Mouse (Mus musculus) kidney, adult 2 months (tissue): Measurements from ENCODE around the gene Ttc7b. TPM values are rescaled to one million over a fixed set of nuclear protein-coding genes. Genes with fewer than 3 reads are reported as not detected.
A peak's percentile ranks its signal among the peaks of the same experiment; 100 is the strongest.

Source experiments
- DNase-seq: peaks from one replicate; pipeline ENCODE4 v3.0.0; 2021
- H3K27ac ChIP-seq: fragments of 200-500 bp; 2 replicates; pipeline ENCODE4 v1.5.1; 2012; ENCODE audit warnings: low read depth, low read length, control low read depth, inconsistent platforms; ENCODE audit not compliant: insufficient read depth
- H3K27me3 ChIP-seq: fragments of 200-500 bp; replicated peaks from 2 replicates; pipeline ENCODE4 v1.6.1; 2012; ENCODE audit warnings: mild to moderate bottlenecking, moderate library complexity, low read length, inconsistent platforms; ENCODE audit not compliant: control insufficient read depth, insufficient read depth
- H3K36me3 ChIP-seq: fragments of 200-500 bp; 2 replicates; pipeline ENCODE4 v1.6.1; 2012; ENCODE audit warnings: mild to moderate bottlenecking, moderate library complexity, low read length, inconsistent platforms; ENCODE audit not compliant: control insufficient read depth, insufficient read depth
- H3K4me1 ChIP-seq: fragments of 200-500 bp; 2 replicates; pipeline ENCODE4 v1.6.1; 2011; ENCODE audit warnings: low read length; ENCODE audit not compliant: control insufficient read depth, insufficient read depth
- H3K4me3 ChIP-seq: fragments of 200-500 bp; 2 replicates; pipeline ENCODE4 v1.5.1; 2011; ENCODE audit warnings: mild to moderate bottlenecking, low read depth, low read length, control low read depth; ENCODE audit not compliant: insufficient read depth
- CTCF ChIP-seq: fragments of 200-500 bp; conservative IDR thresholded peaks from 2 replicates; pipeline ENCODE4 v1.5.1; 2011; ENCODE audit warnings: low read depth, mild to moderate bottlenecking, control low read depth, low read length, moderate library complexity, mixed read lengths; ENCODE audit not compliant: insufficient read depth, insufficient read length
- POLR2A ChIP-seq: fragments of 200-500 bp; IDR thresholded peaks from one replicate; pipeline ENCODE4 v1.6.1; 2011; ENCODE audit warnings: low read depth, low read length, control low read depth
- WGBS: fragments of 180-500 bp; shearing (Covaris S2); methylation state at CpG from one replicate; pipeline ENCODE4 v1.1.7; 2018; 5-methylcytosine and 5-hydroxymethylcytosine counted together
- polyA plus RNA-seq: library from polyadenylated mRNA; depleted of rRNA; stranded (reverse); fragments of >200 nt; gene quantifications from 2 replicates; pipeline ENCODE4 v1.2.3, GENCODE M21; 2012

Ttc7b gene
- polyA plus RNA-seq, 1 experiment: 42.1 TPM

DNA sequence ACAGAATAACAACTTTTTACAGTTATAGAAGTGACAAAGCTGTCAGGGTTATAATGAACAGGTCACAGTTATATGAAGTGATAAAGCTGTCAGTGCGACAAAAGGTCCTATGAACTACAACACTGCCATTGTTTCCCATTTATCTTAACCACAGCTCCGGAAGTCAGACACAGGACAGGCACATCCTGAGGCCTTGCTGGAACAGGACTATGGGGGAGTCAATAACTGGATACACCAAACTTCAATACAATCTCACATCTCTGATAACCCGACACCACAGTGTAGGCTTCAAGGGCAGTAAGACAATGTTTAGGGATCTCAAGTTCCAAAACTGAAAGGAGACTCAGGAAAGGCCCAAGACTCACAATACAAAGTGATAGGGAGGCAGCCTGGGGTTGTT, 45.1 kb downstream of the Ttc7b start:
- H3K4me3 ChIP-seq: no peak overlapping the region
- H3K27me3 ChIP-seq: no peaks in the 10 kb centered on the region
- H3K4me1 ChIP-seq: 0 out of 2 replicates have a peak, but pooled peaks cover 7% of the 10 kb centered on the region
- DNase-seq: peak; percentile 31
- TF ChIP-seq POLR2A (no peak), CTCF (no peak)
- WGBS: 73% methylated on average over 3 of the region's 3 CpGs
- H3K36me3 ChIP-seq: no peaks in the 10 kb centered on the region; the same call in 1 of the 2 replicates
- no peak overlapping the region for H3K27ac ChIP-seq

DNA sequence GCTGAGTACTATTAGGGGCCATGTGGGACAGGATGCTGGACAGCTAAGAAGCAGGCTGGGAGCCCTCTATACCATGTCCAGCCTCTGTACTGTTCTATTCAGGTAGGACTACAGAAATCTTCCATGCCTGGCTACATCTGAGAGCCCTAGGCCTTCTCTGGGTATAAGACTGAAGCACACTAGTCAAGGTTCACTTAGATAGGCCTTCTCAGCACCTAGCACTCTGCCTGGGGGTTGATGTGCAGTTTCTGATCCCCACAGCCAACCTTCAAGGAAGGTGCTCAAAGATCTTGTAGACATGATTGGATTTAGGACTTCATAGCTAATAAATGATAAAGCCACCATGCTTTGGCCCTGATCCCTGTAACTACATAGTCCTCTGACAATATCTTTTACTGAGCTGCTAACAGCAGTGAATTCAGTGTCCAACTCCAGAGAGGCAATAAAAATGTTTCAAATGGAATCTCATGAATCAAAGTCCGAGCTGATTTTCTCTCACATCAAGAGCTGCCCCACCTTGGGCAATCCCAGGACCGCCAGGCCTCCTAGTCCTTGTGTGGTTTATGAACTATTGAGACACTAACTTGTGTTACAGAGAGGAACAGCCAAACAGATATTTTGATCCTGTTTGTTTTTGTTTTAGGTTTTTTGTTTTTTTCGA, 45.8 kb downstream of the Ttc7b start:
- 80% methylated on average over 3 of the region's 3 CpGs for WGBS
- Histone ChIP-seq H3K36me3 (no peaks in the 10 kb centered on the region; the same call in 1 of the 2 replicates), H3K4me3 (no peak overlapping the region), H3K4me1 (0 out of 2 replicates have a peak, but pooled peaks cover 7% of the 10 kb centered on the region), H3K27me3 (no peaks in the 10 kb centered on the region), H3K27ac (no peak overlapping the region)
- TF ChIP-seq CTCF (no peak), POLR2A (no peak)
- no peak for DNase-seq

- H3K4me3 ChIP-seq: no peak overlapping the region
Measured at GRCm38 (mm10) chr12:100470295-100470694, 50.3 kb downstream of the Ttc7b start.

DNA sequence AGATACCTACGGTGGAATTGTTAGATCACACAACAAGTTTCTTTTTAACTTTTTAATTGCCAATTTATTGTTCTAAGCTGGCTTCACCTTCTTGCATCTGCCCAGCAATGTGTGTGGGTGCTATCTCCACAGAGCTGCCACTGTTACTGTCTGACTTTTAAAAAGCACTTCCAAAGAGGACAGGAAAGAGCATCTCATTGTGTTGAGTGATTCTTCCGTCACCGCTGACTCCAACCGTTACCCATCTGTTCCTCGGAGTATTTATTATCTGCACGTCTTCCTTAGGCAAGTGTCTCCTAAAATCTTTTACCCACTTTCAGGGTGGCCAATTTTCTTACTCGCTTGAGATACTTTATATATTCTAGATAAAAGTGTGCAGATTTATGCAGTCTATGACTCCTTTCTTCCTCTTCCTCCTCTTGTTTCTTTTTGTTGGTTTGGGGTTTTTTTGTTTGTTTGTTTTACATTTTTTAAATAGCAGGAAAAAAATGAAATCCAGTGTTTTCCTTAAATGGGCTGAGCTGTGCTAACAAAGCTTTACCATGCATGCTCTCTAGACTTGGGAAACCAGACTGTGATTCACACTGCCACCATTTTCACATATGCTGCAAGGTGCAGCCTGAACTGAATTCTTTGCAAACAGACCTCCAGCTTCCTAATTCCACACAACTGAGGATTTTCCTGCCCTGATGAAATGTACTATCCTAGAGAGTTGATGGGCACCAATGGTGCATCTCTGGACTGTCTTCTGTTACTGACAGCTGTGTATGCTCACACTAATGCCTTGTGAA, 50.9 kb downstream of the Ttc7b start:
- DNase-seq: no peak
- TF ChIP-seq POLR2A: no peak
- no peak for TF ChIP-seq CTCF
- 77% methylated on average over 7 of the region's 7 CpGs for WGBS

More at GRCm38 (mm10) chr12:100470295-100470694, 50.3 kb downstream of the Ttc7b start:
- 58% methylated on average over 9 of the region's 9 CpGs for WGBS
- TF ChIP-seq POLR2A: no peak
- no peak for TF ChIP-seq CTCF
- 0 out of 2 replicates have a peak, but pooled peaks cover 7% of the 10 kb centered on the region for H3K4me1 ChIP-seq
- no peak overlapping the region; the same call in 1 of the 2 replicates for H3K27ac ChIP-seq
- no peaks in the 10 kb centered on the region; the same call in 1 of the 2 replicates for H3K36me3 ChIP-seq
- H3K27me3 ChIP-seq: no peaks in the 10 kb centered on the region
- DNase-seq: peak; percentile 54

GRCm38 (mm10) chr12:100465101-100465715, 55.4 kb downstream of the Ttc7b start:
- no peak for DNase-seq
- TF ChIP-seq CTCF (no peak), POLR2A (no peak)
- 100% methylated on average over 3 of the region's 4 CpGs for WGBS
- Histone ChIP-seq H3K36me3 (no peaks in the 10 kb centered on the region), H3K27ac (no peak overlapping the region), H3K4me1 (no peaks in the 10 kb centered on the region), H3K27me3 (no peaks in the 10 kb centered on the region), H3K4me3 (no peak overlapping the region)

More for the DNA sequence above, 50.9 kb downstream of the Ttc7b start:
- H3K27ac ChIP-seq: no peak overlapping the region
- no peaks in the 10 kb centered on the region for H3K27me3 ChIP-seq
- H3K4me1 ChIP-seq: 0 out of 2 replicates have a peak, but pooled peaks cover 7% of the 10 kb centered on the region
- H3K4me3 ChIP-seq: no peak overlapping the region
- no peaks in the 10 kb centered on the region; the same call in 1 of the 2 replicates for H3K36me3 ChIP-seq

DNA sequence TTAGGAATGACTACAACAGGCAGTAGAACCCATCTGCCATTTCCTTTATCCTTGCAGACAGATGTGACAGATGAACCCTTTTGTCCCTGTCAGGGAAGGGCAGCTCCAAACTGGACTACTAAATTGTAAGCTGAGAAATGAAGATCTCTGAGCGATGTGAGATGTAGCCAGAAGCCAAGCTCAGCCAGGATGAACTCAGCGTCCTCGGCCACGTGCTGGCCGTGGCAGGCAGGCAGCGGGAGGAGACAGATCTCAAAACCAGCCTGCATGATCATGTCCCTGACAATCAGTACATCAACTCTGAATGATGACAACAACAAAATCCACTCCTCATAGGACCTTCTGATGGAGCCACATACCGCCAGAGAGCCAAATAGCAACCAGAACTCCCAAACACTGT, 62.9 kb downstream of the Ttc7b start:
- no peak for DNase-seq
- Histone ChIP-seq H3K4me3 (no peak overlapping the region), H3K27me3 (no peaks in the 10 kb centered on the region), H3K36me3 (no peaks in the 10 kb centered on the region), H3K27ac (no peak overlapping the region), H3K4me1 (no peaks in the 10 kb centered on the region)
- TF ChIP-seq POLR2A (no peak), CTCF (no peak)
- WGBS: 96% methylated on average over 7 of the region's 7 CpGs
